ENCODE assay signal across 1 mouse cellular context in the genomic region with DNA sequence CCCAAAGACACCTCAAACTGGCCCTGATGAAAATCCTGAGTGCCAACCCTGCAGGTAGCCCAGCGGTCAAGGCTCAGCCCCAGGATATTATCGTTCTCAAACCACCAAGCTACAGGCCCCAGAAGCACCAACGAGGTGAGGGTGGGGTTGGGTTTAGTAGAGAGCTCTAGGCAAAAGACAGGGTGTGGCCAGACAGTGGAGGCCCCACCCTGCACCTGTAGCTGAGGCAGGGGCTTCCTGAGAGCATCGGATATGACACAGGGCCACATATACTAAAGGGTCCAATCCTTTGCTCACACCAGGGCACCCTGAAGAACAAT.
A peak's percentile ranks its signal among the peaks of the same experiment; 100 is the strongest.
TF ChIP-seq lines count a peak whose summit lies in the region.

No protein-coding gene starts in this region.

TF ChIP-seq in CH12.LX, 34 proteins besides CTCF, POLR2A, EP300 and RAD21:
- TF ChIP-seq MEF2A (IDR thresholded peaks at IDR 0.05; ENCODE audit: borderline replicate concordance, low read depth, low read length) (no peak), SMC3 (IDR thresholded peaks at IDR 0.05; ENCODE audit: low read depth, low read length) (no peak), ELF1 (IDR thresholded peaks at IDR 0.05; ENCODE audit: low read depth, low read length) (no peak), TCF12 (IDR thresholded peaks at IDR 0.05; ENCODE audit: low read depth, low read length) (no peak), MAX (IDR thresholded peaks at IDR 0.05; ENCODE audit: low read length) (no peak), SIN3A (IDR thresholded peaks at IDR 0.05; ENCODE audit: low read length) (peak; percentile 37; the same call in 1 of the 2 replicates), IRF4 (IDR thresholded peaks at IDR 0.05; ENCODE audit: low read depth, low read length) (no peak), ETS1 (conservative IDR thresholded peaks at IDR 0.05; ENCODE audit: low read depth, low read length) (no peak), TBP (conservative IDR thresholded peaks at IDR 0.05; ENCODE audit: low read depth, low read length) (0 out of 2 replicates have a peak, but pooled peaks have one; percentile 8), MXI1 (IDR thresholded peaks at IDR 0.05; ENCODE audit: low read depth, low read length) (no peak), ZNF384 (IDR thresholded peaks at IDR 0.05; ENCODE audit: low read depth, low read length) (no peak), MYC (IDR thresholded peaks at IDR 0.05; ENCODE audit: low read depth, low read length) (no peak), NELFE (IDR thresholded peaks at IDR 0.05; ENCODE audit: low read depth, low read length) (no peak), E2F4 (IDR thresholded peaks at IDR 0.05; ENCODE audit: insufficient replicate concordance, low read depth, low read length) (no peak), MAZ (IDR thresholded peaks at IDR 0.05; ENCODE audit: low read depth, low read length) (0 out of 2 replicates have a peak, but pooled peaks have one; percentile 24), ZKSCAN1 (IDR thresholded peaks at IDR 0.05; ENCODE audit: borderline replicate concordance, low read depth, low read length) (no peak)
